Mouse (Mus musculus) granulocyte monocyte progenitor cell, adult 5-6 weeks (primary cell): ENCODE results near the gene Arhgef15. TPM values are rescaled to one million over a fixed set of nuclear protein-coding genes. Genes with fewer than 3 reads are reported as not detected.
"Not testable (repeated sequence)": the region's sequence is repeated elsewhere in the genome, so short reads cannot be mapped to it uniquely, and the experiment has no call there.

Experiments
- ATAC-seq: replicated peaks from 2 replicates; pipeline ENCODE4 v1.8.0; 2016; ENCODE audit warnings: mild to moderate bottlenecking, moderate TSS enrichment, inconsistent platforms; ENCODE audit not compliant: poor library complexity, severe bottlenecking
- total RNA-seq, 2 experiments: library from RNA; stranded (forward) in 1 of 2; stranded (reverse) in 1 of 2; fragments of 200-712, 200-1000 nt in 1 of 2; fragments of >200 nt in 1 of 2; fragmentation: Nextera tagmentation in 1 of 2; gene quantifications; 2 replicates each; pipeline ENCODE4 v1.2.3; 2014 to 2017

The Arhgef15 gene
- total RNA-seq, 2 experiments from 2014 or later, result 0.05 TPM; not detected in 1

DNA sequence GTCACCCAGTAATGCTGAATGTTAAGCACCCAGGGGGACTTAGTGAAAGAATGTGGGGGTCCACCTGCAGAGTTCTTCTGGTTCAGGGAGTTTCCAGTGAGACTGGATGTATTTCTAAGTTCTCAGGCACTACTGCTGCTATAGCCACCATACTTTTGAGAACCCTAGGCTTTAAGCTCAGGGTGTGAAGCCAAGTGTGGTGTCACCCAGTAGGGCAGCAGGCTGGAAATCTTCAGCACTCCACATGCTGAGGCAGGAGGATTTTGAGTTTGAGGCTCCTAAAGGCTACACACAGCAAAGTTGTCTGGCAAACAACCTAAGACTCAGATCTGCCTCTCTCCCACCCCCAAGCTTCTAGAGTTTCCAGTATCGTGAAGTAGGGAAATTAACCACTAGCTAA, 9.3 kb upstream of the Arhgef15 start:
- no peak for ATAC-seq

DNA sequence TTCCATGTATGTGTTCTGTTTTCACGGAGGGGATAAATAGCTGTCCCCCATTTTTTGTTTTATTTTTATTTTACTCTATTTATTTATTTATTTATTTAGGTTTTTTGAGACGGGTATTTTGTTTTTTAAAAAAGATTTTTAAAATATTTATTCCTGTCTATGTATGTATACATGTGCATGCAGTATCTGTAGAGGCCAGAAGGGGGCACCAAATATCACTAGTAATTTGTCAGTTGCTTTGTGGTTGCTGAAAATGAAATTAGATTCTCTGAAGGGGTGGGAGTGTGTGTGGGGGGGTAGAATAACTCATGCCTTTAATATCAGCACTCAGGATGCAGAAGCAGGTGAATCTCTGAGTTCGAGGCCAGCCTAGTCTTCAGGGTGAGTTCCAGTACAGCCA, 8.6 kb upstream of the Arhgef15 start:
- ATAC-seq, result peak; percentile 47

DNA sequence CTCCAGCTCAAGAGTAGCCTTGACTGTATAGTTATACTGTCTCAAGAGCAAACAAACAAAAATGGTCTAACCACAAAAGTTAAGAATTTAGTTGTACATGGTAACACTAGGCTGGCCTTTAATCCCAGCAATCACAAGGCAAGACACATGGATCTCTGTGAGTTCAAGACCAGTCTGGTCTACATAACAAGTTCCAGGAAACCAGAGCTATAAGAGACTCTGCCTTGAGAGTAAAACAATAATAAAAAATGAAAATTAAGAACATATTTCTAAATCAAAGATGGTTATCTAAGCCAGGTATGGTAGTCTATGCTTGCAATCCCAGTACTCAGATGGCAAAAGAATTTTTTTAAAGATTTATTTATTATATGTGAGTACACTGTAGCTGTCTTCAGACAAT, 7.8 kb upstream of the Arhgef15 start:
- no peak for ATAC-seq

DNA sequence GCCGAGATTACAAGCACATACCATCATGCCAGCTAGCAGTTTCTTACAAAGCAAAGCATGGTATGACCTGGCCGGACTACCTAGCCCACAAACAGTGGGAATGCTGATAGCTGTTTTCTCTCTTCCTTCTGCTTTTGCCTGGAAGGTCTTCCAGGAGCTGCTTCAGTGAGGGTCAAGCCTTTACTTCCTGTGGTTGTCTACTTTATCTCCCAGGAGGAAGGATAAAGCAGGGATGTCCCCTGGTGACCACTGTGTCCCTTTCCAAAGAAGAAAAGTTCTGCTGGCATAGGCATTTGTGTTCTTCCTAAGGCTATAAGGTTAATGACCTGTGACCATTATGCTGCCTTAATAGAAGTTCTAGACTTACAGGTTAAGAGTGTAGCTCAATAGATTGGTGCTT, 6.1 kb upstream of the Arhgef15 start:
- ATAC-seq, result no peak

DNA sequence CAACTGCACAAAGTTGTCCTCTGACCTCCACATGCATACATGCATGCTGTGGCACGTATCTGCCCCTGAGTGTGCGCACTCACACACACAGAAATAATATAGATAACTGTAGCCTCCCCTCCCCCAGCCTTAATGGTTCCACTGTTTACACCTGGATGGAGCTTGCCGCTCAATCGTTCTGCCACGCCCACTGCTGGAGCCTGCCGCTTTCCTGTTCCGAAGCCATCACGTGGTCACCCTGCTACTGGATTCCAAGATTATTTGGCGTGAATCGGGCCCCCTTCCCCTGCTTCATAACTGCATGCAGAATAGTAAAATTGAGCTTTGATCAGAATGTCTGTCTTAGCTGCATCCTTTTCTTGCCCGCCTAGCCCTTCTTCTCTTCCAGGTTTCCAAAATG, 4.9 kb upstream of the Arhgef15 start:
- ATAC-seq, result not testable (repeated sequence)

DNA sequence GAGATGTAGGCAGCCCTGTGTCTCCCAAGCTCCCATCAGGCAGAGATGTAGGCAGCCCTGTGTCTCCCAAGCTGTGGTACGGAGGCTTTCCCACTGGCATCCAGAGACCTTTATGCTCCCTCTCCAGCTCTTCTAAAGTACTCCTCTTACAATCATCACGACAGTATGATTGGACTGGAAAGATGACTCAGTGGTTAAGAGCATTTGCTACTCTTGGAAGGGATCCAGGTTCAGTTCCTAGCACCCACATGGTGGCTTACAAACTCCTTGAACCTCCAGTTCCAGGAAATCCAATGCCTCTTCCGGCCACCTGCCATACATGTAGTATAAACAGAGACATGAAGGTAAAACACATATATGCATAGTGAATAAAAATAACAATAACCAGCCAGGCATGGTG, 4.3 kb upstream of the Arhgef15 start:
- no peak for ATAC-seq

DNA sequence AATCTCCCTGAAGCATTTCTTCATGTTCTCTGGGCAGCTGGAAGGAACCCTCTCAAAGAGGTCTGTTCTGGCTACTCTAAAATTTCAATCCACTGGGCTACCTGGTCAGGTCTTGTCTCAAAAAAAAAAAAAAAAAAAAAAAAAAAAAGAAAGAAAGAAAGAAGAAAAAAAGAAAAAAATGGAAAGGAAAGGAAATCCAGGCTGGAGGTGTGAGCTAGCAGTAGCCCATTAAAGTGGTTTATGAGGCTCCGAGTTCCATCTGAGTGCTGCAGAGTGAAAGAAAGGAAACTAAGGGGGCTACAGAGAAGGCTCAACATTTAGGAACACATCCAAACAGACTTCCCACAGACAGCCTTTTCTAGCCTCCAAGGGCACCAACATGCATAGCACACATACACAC, 691 bp upstream of the Arhgef15 start:
- ATAC-seq, result no peak

DNA sequence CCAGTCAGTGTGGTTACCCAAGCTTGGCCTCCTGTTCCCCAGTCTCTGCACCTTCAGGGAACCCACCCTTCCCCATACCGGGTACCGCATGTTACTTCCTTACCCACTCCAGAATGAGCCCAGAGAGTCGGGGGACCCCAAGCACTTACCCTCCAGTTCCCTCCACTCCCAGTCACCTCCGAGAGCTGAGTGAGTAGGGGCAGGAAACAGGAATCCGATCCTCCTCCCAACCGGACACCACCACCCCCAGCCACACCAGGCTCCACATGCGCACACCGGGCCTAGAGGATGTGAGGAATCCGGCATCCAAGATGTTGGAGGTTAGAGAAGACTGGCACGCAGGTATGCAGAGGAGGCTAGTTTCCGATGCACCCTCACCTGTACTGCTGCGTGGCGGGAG, 583 bp downstream of the Arhgef15 start:
- 0 out of 2 replicates have a peak, but pooled peaks have one; percentile 13 for ATAC-seq

DNA sequence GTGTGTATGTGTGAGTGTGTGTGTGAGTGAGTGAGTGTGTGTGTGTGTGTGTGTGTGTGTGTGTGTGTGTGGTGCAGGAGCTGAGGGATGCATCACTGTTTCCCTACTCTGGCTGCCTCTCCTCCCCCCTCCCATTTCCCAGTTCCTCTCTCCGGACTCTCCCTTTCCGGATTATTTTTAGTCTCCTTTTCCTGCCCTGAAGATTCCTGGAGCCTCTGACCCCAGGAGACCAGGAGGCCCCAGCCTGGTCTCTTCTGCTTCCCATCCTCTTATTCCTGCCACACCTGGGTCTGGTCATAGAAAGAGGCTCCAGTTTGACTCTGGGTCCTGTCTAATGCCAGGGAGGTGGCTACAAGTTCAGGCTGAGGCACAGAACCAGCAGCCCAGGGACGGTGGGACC, 1.2 kb downstream of the Arhgef15 start:
- no peak for ATAC-seq

DNA sequence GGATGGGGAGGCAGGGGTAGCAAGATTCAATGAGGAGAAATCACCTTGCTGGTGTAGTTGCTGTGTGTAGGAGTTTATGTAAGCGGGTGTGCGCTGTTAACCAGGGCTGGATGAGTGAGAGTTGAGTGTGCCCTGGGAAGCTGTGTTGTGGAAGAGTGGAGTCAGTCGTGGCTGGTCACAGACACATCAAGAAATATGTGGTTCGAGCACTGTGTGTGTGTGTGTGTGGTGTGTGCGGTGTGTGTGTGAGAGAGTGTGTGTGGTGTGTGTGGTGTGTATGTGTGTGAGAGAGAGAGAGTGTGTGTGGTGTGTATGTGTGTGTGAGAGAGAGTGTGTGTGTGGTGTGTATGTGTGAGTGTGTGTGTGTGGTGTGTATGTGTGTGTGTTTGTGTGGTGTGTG, 1.8 kb downstream of the Arhgef15 start:
- ATAC-seq, result no peak

DNA sequence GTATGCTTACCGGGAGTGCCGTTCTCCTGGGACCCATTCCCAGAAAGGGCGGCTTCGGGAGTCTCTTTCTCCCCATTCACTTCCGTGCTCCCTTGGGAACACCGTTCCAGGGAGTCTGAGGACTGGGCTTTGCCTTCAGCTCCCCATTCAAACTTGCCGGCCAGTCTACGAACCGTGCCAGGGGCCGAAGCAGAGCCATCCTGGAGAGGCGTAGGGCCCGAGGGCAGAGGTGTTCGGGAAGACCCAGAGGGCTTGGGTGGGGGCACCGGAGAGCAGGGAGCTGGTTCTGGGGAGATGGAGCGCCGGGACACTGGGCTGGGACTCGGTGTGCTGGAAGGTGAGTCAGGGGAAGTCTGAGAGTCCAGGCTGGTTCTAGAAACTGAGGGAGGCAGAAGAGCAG, 2.9 kb downstream of the Arhgef15 start:
- ATAC-seq, result peak; percentile 26

DNA sequence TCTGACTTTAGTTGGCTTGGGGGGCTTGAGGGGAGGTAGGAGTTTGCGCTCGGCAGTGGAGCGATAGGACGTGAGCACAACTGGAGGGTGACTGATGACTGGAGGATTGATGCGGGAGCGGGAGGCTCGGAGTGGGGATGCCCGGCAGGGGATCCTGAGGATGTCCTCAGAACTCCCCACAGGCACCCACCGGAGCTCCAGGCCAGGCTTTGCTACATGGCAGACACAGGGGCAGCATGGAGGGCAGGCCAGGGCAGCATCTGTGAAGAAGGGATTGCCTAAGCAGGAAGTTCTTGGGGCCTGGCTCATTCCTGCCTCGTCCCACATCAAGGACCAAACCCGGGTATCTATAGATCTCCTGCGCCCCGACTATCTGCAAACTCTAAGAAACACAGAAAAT, 3.4 kb downstream of the Arhgef15 start:
- ATAC-seq, result no peak; the same call in 1 of the 2 replicates

DNA sequence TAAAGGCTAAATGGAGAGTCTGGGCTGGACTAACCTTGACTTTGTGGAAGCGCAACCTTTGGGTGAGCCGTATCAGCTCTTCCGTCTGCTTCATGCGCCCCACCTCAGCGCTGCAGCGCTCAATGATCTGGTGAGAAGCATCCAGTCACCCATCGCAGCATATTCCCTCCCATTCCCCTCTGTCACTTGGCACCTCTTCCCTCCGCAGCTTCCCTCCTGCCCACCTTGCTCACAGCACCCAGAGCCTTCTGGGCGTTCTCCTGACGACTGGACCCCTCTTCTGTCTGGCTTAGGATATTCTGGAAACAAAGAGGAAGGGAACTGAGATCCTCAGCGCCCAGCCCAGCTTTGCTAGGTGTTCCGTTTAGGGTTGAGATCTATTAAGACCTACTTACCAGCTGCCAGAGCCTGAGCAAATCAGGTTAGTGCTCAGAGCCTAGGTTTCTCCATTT, 9.7 kb downstream of the Arhgef15 start:
- ATAC-seq, result no peak

DNA sequence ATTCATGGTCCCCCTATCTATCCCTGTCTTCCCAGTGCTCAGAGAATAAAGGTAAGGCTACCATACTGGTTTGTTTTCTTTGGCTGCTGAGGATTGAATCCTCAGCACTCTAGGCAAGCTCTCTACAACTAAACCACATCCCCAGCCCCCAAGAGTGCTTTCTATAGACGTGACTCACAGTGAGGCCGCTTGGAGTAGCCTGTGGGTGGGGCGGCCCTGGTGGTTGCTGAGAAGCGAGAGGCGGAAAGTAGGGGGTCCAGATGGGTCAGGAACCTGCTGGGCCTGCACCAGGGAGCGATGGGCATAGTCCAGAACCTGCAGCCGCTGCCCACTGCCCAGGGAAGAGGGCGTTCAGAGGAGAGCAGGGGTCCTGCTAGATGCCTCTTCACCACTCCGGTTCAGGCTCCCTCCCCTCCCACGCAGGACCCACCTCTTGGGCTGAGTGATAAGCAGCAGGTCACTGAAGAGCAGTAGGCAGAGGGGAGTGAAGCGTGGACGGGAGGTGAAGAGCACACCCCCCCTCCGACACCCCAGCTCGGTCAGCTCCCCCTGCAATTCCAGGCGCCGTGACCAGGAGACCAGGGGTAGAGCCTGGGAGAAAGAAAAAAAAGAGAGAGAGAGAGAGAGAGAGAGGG, 10.4 kb downstream of the Arhgef15 start:
- no peak for ATAC-seq

DNA sequence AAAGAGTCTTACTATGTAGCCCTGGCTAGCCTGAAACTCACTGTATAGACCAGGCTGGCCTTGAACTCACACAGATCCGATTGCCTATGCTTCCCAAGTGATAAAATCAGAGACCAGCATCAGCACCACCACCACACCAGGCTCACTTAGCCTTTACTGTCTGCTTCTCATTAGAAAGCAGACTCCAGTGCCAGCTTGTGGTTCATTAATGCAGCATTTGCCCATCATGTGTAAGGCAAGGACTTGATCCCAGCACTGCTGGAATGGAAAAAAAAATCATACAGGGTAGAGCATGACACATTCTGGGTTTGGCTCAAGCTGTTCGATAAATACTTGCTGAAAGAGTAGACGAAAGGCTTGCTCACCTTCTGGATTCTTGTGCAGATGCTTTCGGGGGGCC, 11.3 kb downstream of the Arhgef15 start:
- no peak for ATAC-seq

DNA sequence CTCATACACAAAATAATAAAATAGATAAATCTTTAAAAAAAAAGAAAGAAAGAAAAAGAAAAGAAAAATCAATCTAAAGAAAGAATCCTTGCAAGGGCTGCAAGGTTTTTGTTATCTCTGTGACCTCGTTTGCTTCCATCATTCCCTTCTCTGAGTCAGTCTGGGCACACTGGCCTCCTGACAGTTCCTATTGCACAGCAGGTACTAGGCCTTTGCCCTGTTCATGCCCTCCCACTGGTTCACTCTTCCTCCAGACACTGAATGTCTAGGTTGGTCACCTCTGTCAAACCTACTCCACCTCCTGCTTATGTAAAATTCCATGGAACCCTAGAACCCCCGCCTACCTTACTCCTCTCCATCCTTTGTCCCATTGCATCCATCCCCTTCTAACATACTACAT, 12.0 kb downstream of the Arhgef15 start:
- no peak for ATAC-seq

DNA sequence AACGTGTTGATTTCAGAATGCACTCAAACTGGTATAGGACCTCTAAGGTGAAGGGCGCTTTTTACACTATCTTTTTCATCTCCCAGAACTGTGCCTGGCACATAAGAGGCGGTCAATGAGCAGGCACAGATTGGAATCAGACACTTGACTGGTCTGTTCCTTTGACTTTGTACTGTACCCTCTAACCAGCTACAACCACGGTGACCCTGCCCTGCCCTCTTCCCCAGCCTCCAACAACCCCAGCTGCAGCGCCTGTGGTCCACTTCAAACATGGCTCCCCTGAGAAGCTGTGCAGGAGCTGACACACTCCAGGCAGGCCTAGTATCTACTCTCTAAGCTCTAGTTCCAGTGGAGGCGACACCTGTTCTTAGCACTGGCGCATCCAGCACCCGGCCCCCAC, 14.5 kb downstream of the Arhgef15 start:
- no peak for ATAC-seq

DNA sequence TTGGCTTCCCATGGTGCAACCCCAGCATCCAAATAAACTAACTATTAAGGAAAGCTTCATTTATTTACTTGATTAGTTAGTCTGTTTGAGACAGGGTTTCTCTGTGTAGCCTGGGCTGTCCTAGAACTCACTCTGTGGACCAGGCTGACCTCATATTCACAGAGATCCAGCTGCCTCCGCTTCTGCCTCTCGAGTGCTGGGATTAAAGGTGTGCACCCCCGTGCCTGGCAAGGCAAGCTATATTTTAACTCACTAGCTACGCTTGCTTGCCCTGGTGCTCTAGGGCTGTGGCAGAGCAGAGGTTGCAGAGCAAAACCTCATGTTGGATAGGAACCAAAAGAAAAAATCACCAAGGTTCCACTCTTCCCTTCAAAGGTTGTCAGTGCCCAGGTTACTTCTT, 16.8 kb downstream of the Arhgef15 start:
- no peak for ATAC-seq

DNA sequence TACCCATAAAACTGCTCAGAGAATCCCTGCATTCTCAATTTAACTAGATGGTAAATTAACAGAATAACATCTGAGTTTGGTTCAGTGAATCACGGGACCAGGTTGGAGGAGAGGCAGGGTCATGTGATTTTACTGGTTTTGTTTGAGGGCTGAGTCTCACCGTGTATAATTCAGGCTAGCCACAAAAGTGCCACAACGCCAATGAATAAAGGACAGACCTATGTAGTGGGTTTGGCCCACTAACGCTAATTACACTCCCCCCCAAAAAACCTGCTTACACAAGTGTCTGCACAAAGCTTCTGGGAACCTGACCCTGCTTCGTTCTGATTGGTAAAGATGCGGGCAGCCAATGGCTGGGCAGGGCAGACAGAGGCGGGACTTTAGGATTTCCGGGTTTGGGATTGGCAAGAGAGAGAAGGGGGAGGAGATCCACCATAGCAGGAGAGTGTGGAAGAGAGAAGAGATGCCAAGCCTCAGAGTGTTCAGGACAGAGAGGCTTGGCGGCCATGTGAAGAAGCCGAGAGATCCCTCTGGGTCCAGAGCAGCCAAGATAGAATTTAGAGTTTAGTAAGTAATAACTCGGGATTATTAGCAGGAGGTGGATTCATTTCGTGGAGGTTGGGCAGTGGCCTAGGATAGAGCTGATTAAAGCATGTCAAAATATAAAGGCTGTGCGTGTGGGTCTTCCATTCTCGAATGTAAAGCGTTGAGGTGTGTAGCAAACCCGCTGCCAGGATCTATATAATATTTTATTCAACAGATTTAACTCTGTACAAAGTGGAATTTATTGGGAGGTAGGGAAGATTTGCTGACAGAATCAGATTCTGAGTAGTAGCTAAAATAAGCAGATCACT, 17.6 kb downstream of the Arhgef15 start:
- ATAC-seq, result peak; percentile 99

DNA sequence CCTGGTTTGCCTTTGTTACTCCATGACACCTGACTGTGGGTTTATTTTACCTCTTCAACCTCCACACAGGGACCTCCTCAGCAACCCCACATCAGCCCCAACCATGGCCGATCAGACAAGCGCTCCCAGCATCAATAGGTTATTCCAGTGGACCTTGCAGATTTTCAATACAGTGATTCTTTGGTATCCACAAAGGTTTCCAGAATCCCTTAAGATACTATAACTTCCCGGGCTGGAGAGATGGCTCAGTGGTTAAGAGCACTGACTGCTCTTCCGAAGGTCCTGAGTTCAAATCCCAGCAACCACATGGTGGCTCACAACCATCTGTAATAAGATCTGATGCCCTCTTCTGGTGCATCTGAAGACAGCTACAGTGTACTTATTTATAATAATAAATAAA, 20.3 kb downstream of the Arhgef15 start:
- not testable (repeated sequence) for ATAC-seq

DNA sequence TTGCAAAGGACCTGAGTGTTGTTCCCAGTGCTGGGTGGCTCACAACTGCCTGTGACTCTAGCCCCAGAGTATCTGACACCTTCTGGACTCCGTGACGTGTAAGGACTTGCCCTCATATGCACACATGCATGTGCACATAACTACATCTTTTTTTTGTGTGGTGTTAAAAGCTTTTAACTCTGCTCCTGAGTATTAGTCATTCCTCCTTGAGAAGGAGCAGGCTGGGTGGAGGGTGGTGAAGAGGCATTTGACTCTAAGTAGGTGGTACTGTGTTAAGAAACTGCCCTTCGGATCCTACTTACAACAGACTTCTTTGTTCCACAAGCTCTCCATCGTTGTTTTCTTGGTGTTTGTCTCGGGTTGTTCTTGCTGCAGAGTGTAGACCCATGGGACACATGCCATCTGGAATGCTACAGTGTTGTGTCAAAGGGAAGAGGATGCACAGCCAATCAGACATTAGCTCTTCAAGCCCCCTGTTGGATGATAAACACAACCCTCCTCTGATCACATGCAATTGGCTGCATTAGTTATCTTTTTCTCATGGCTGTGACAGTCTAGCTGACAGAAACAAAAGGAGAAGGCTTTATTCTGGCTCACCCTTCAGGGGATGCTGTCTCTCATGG, 23.3 kb downstream of the Arhgef15 start:
- no peak for ATAC-seq
